Mouse (Mus musculus): ENCODE results near the gene Kdm7a. TPM values are rescaled to one million over a fixed set of nuclear protein-coding genes. Genes with fewer than 3 reads are reported as not detected.

Kdm7a gene
- 10 to 100 TPM; 13.9 to 14.3 TPM for total RNA-seq (2021)

- intact Hi-C loops (cut with DNase I), result loop anchor here (5.0 kb wide), 3 partner anchors 50 to 135 kb away; no protein-coding TSS in a partner anchor
- peak; percentile 69 to 92 for DNase-seq (ENCODE audit: extremely low spot score in 1 of 2, low spot score in 2 of 2)
These were observed at the start of gene Kdm7a for GRCm38 (mm10) chr6:39206581-39207461. TSS of gene Kdm7a (minus strand) at chr6:39206789.

- intact Hi-C loops (cut with DNase I), result loop anchor here (5.0 kb wide), 1 partner anchor 48 kb away; the partner anchor contains the start of gene Kdm7a
- peak in 1 of 2 experiments; percentile 33 for DNase-seq (ENCODE audit: extremely low spot score in 1 of 2, low spot score in 2 of 2)
These were observed 48.7 kb upstream of the Kdm7a start for GRCm38 (mm10) chr6:39255271-39255670.

GRCm38 (mm10) chr6:39250055-39250454 lies 43.5 kb upstream of the Kdm7a start:
- intact Hi-C loops (cut with DNase I), result no loop called here
- no peak for DNase-seq (ENCODE audit: extremely low spot score in 1 of 2, low spot score in 2 of 2)

GRCm38 (mm10) chr6:39249176-39249770 lies 42.7 kb upstream of the Kdm7a start:
- intact Hi-C loops (cut with DNase I), result no loop called here
- no peak for DNase-seq (ENCODE audit: extremely low spot score in 1 of 2, low spot score in 2 of 2)

- DNase-seq (ENCODE audit: extremely low spot score in 1 of 2, low spot score in 2 of 2), result peak in 1 of 2 experiments; percentile 34
- intact Hi-C loops (cut with DNase I), result no loop called here
These were observed 37.5 kb upstream of the Kdm7a start for GRCm38 (mm10) chr6:39244066-39244465.

- DNase-seq (ENCODE audit: extremely low spot score in 1 of 2, low spot score in 2 of 2), result peak in 1 of 2 experiments; percentile 28
- intact Hi-C loops (cut with DNase I), result no loop called here
These were observed 36.9 kb upstream of the Kdm7a start for GRCm38 (mm10) chr6:39243511-39243961.

- intact Hi-C loops (cut with DNase I), result no loop called here
- peak; percentile 77 to 89 for DNase-seq (ENCODE audit: extremely low spot score in 1 of 2, low spot score in 2 of 2)
These were observed 36.3 kb upstream of the Kdm7a start for GRCm38 (mm10) chr6:39242718-39243471.

- DNase-seq (ENCODE audit: extremely low spot score in 1 of 2, low spot score in 2 of 2), result no peak
- intact Hi-C loops (cut with DNase I), result no loop called here
These were observed 34.9 kb upstream of the Kdm7a start for GRCm38 (mm10) chr6:39241421-39241891.

- intact Hi-C loops (cut with DNase I), result no loop called here
- no peak for DNase-seq (ENCODE audit: extremely low spot score in 1 of 2, low spot score in 2 of 2)
These were observed 34.4 kb upstream of the Kdm7a start for GRCm38 (mm10) chr6:39240956-39241355.

- intact Hi-C loops (cut with DNase I), result no loop called here
- no peak for DNase-seq (ENCODE audit: extremely low spot score in 1 of 2, low spot score in 2 of 2)
These were observed 31.3 kb upstream of the Kdm7a start for GRCm38 (mm10) chr6:39237887-39238286.

GRCm38 (mm10) chr6:39232617-39233016 lies 26.0 kb upstream of the Kdm7a start:
- DNase-seq (ENCODE audit: extremely low spot score in 1 of 2, low spot score in 2 of 2), result no peak
- intact Hi-C loops (cut with DNase I), result no loop called here

- intact Hi-C loops (cut with DNase I), result no loop called here
- DNase-seq (ENCODE audit: extremely low spot score in 1 of 2, low spot score in 2 of 2), result no peak
These were observed 24.1 kb upstream of the Kdm7a start for GRCm38 (mm10) chr6:39230664-39231063.

GRCm38 (mm10) chr6:39226610-39226955 lies 20.0 kb upstream of the Kdm7a start:
- intact Hi-C loops (cut with DNase I), result no loop called here
- DNase-seq (ENCODE audit: extremely low spot score in 1 of 2, low spot score in 2 of 2), result no peak

- intact Hi-C loops (cut with DNase I), result no loop called here
- DNase-seq (ENCODE audit: extremely low spot score in 1 of 2, low spot score in 2 of 2), result no peak
These were observed 19.5 kb upstream of the Kdm7a start for GRCm38 (mm10) chr6:39225876-39226609.

GRCm38 (mm10) chr6:39223328-39223885 lies 16.8 kb upstream of the Kdm7a start:
- no peak for DNase-seq (ENCODE audit: extremely low spot score in 1 of 2, low spot score in 2 of 2)
- intact Hi-C loops (cut with DNase I), result no loop called here

GRCm38 (mm10) chr6:39222487-39222886 lies 15.9 kb upstream of the Kdm7a start:
- intact Hi-C loops (cut with DNase I), result no loop called here
- DNase-seq (ENCODE audit: extremely low spot score in 1 of 2, low spot score in 2 of 2), result no peak

GRCm38 (mm10) chr6:39217961-39218360 lies 11.4 kb upstream of the Kdm7a start:
- DNase-seq (ENCODE audit: extremely low spot score in 1 of 2, low spot score in 2 of 2), result no peak
- intact Hi-C loops (cut with DNase I), result no loop called here

- no peak for DNase-seq (ENCODE audit: extremely low spot score in 1 of 2, low spot score in 2 of 2)
- intact Hi-C loops (cut with DNase I), result no loop called here
These were observed 10.5 kb upstream of the Kdm7a start for GRCm38 (mm10) chr6:39217138-39217537.
